Mouse (Mus musculus): ENCODE data around the gene Klhl29.

GRCm38 (mm10) chr12:5364836-5365235 is 10.6 kb downstream of the Klhl29 start:
- TF ChIP-seq POLR2A (IDR thresholded peaks at IDR 0.05; ENCODE audit: insufficient read length, low read depth) (no peak), CEBPB (IDR thresholded peaks at IDR 0.05; ENCODE audit: insufficient read depth, poor library complexity, severe bottlenecking) (no peak), POLR2AphosphoS2 (IDR thresholded peaks at IDR 0.05; ENCODE audit: insufficient read length, low read depth) (no peak), MYOG (IDR thresholded peaks at IDR 0.05; ENCODE audit: control insufficient read depth in 1 of 3, insufficient read depth in 1 of 3, insufficient read length in 2 of 3, low read depth in 2 of 3) (no peak), USF1 (IDR thresholded peaks at IDR 0.05; ENCODE audit: low read depth) (no peak), E2F4 (IDR thresholded peaks at IDR 0.05; ENCODE audit: insufficient read depth) (no peak)

All from myocyte (in vitro differentiated cells).